Mouse (Mus musculus): ENCODE data around the gene Cytip. TPM values are rescaled to one million over a fixed set of nuclear protein-coding genes. Genes with fewer than 3 reads are reported as not detected.

Cytip gene
- polyA plus RNA-seq (2015; fragmentation: Nextera tagmentation; extraction: Ambion mirVana) = 0.35 TPM in 1 of 2 replicates, not detected in the other

DNA sequence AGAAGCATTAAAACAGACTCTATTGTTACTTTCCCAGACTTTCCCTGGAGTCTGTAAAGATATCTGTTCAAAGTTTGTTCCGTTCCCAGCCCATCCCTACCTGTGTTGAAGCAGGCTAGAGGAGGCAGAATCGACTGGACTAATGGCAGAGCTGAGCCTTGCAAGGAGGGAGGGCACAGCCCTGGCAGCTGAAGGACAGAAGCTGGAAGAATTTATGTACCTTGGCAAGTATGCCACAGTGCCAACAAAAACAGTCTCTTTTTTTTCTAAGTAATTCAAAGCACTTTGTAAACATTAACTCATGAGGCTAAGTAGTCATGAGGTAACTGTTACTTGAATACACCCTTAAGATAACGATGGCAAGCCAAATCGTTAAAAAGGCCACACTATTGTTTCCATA is at the start of gene Cytip:
Gene Cytip (minus strand): TSS at position 187 of the 400 bp plus-strand sequence.
- Histone ChIP-seq H3K9ac (no peak within 1 kb of the TSS), H3K36me3 (no peaks in the 10 kb centered on the region), H3K9me3 (no peaks in the 10 kb centered on the region), H3K27ac (no peak within 1 kb of the TSS), H3K27me3 (no peaks in the 10 kb centered on the region), H3K4me2 (no peak within 1 kb of the TSS), H3K4me1 (replicated peaks) (no peaks in the 10 kb centered on the region), H3K4me3 (no peak within 1 kb of the TSS)
- no peak for ATAC-seq (ENCODE audit: low FRiP score)
- WGBS = 74% methylated on average over 4 of the region's 4 CpGs

DNA sequence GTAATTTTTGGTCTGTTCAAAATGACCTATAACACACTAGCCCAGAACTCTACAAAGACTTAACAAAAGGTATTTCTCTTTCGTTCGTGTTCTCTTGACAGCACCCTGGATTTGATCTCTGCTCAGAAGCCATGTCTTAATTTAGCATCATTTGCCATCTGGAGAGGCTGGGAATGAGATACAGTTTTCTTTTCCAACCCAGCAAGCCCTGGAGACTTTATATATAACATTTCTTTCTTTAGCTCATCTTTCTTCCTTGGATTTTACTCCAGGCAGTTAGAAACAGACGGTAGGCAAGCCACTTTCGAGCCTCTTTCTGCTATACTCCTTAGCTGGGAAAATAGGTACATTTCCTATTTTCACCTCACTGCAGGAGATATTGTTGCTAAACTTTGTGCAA is 45.3 kb upstream of the Cytip start:
- ATAC-seq (ENCODE audit: low FRiP score) = no peak
- Histone ChIP-seq H3K9ac (no peak overlapping the region), H3K27me3 (no peaks in the 10 kb centered on the region), H3K4me2 (no peak overlapping the region), H3K36me3 (no peaks in the 10 kb centered on the region), H3K27ac (no peak overlapping the region), H3K4me1 (replicated peaks) (no peaks in the 10 kb centered on the region), H3K4me3 (no peak overlapping the region), H3K9me3 (no peaks in the 10 kb centered on the region)
- WGBS = 91% methylated on average over 4 of the region's 4 CpGs

DNA sequence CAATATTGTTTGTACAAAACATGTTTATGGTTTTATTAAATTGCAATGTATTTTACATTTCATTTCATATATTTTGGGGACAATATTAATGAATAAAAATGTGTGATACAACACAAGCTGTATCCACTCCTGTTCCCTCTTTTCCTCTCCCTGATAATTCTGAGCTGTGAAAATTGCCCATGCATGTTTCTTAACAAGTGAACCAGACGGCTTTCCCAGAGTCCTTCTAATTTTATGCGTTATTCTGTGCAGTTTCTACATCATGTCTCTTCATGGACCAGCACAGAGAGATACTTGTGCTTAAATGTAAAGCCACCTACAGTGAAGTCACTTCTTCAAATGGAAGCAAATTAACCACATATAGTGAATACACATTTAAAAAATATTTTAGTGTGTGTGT is 42.2 kb upstream of the Cytip start:
- H3K27ac ChIP-seq = no peak overlapping the region
- no peaks in the 10 kb centered on the region for H3K9me3 ChIP-seq
- no peak overlapping the region for H3K4me3 ChIP-seq
- 80% methylated on average over 2 of the region's 2 CpGs for WGBS
- H3K4me2 ChIP-seq = no peak overlapping the region
- H3K36me3 ChIP-seq = no peaks in the 10 kb centered on the region
- H3K9ac ChIP-seq = no peak overlapping the region
- no peaks in the 10 kb centered on the region for H3K27me3 ChIP-seq
- no peaks in the 10 kb centered on the region for H3K4me1 ChIP-seq (replicated peaks)
- ATAC-seq (ENCODE audit: low FRiP score) = no peak

DNA sequence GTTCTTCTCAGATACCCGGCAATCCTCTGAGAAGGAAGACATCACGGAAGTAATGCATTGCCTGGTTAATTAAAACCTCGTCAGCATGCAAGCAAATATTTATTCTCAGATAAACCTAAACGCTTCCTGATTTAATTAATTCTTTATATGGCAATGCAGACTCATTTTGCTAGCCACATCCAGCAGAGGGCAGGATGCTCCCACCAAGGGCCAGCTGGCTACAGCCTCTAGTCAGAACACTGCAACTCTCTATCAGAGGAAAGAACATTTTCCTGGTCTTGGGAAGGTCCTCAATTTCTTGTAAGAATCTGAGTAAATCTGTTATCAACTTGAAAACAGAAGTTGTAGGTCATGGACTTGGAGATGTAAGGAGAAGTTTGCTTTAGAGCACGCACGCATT is 4.1 kb upstream of the Cytip start:
- H3K36me3 ChIP-seq = no peaks in the 10 kb centered on the region
- WGBS = 75% methylated on average over 6 of the region's 6 CpGs
- no peak overlapping the region for H3K4me3 ChIP-seq
- H3K9ac ChIP-seq = no peak overlapping the region
- no peaks in the 10 kb centered on the region for H3K9me3 ChIP-seq
- ATAC-seq (ENCODE audit: low FRiP score) = peak; percentile 74; the same call in 1 of the 2 replicates
- H3K4me2 ChIP-seq = no peak overlapping the region
- no peaks in the 10 kb centered on the region for H3K4me1 ChIP-seq (replicated peaks)
- no peak overlapping the region for H3K27ac ChIP-seq
- no peaks in the 10 kb centered on the region for H3K27me3 ChIP-seq

DNA sequence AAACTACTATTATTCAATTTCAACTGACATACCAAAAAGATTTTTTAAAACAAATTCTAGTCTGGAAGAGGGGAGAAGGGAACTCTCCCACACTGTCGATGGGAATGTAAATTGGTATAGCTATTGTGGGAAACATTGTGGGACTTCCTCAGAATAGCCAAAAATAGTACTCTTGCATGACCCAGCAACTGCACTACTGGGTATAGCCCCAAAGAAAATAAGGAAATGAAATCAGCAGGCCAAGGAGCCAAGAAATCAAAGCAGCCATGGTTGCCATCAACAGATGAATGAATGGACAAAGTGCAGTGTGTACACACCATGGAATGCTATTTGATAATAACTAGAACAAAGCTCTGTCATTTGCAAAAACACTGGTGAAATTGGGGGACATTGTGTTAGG is 1.5 kb upstream of the Cytip start:
- H3K9me3 ChIP-seq = no peaks in the 10 kb centered on the region
- H3K27me3 ChIP-seq = no peaks in the 10 kb centered on the region
- no peak overlapping the region for H3K9ac ChIP-seq
- WGBS = 85% methylated on average over 1 of the region's 1 CpGs
- H3K4me3 ChIP-seq = no peak overlapping the region
- H3K4me1 ChIP-seq (replicated peaks) = no peaks in the 10 kb centered on the region
- H3K27ac ChIP-seq = no peak overlapping the region
- H3K4me2 ChIP-seq = no peak overlapping the region
- no peaks in the 10 kb centered on the region for H3K36me3 ChIP-seq
- ATAC-seq (ENCODE audit: low FRiP score) = no peak

DNA sequence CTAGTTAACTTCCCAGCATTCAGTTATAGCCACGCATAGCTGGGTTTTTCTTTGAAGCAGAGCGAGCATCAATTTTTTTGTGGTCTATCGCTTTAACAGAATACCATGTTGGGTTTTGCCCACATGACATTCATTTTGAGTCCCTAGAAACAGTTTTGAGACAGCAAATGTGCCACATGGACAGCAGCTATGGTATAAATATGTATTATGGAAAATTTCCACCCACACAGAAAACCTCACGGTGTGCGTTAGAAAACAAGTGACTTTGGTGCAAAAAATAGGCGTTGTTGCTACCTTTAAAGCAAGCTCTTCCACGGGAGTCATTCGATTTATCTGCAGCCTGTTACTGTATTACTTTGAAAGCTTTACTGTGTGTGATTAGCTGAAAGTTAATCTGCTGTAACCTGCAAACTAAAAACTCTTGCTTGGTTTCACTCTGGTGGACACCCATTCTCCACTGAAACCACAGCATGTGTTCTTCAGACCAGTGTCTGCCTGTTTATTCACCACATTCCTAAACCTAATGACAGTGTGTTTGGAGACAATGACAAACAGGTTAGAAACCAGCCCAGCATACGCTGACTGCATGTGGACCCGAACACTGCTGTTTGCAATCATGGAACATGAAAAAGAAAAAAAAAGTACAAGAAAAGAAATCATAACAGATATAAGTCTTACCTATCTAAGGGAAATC is 763 bp downstream of the Cytip start:
- H3K27ac ChIP-seq = no peak overlapping the region
- H3K27me3 ChIP-seq = no peaks in the 10 kb centered on the region
- H3K4me3 ChIP-seq = no peak overlapping the region
- H3K9me3 ChIP-seq = no peaks in the 10 kb centered on the region
- WGBS = 91% methylated on average over 10 of the region's 10 CpGs
- no peak overlapping the region for H3K9ac ChIP-seq
- H3K4me1 ChIP-seq (replicated peaks) = no peaks in the 10 kb centered on the region
- no peaks in the 10 kb centered on the region for H3K36me3 ChIP-seq
- ATAC-seq (ENCODE audit: low FRiP score) = no peak
- H3K4me2 ChIP-seq = no peak overlapping the region

DNA sequence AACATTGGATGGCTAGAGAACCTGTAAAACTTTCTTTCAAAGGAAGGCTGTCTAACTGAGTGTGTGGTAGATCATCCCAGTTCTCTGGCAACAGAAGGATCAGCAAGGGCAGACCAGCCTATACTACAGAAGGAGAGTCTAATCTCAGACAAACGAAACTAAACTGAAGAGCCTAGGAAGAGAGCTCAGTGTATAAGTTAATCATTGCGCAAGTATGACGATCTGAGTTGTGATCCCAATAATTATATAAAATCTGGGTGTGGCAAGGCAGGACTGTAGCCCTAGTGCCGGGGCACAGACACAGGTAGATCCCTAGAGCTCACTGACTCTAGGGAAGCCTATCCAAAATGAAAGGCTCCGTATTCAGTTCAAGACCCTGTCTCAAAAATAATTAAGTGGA is 3.2 kb downstream of the Cytip start:
- no peaks in the 10 kb centered on the region for H3K9me3 ChIP-seq
- H3K27ac ChIP-seq = no peak overlapping the region
- ATAC-seq (ENCODE audit: low FRiP score) = no peak
- H3K4me2 ChIP-seq = no peak overlapping the region
- H3K9ac ChIP-seq = no peak overlapping the region
- no peaks in the 10 kb centered on the region for H3K36me3 ChIP-seq
- WGBS = 94% methylated on average over 5 of the region's 5 CpGs
- no peaks in the 10 kb centered on the region for H3K27me3 ChIP-seq
- no peak overlapping the region for H3K4me3 ChIP-seq
- H3K4me1 ChIP-seq (replicated peaks) = no peaks in the 10 kb centered on the region

DNA sequence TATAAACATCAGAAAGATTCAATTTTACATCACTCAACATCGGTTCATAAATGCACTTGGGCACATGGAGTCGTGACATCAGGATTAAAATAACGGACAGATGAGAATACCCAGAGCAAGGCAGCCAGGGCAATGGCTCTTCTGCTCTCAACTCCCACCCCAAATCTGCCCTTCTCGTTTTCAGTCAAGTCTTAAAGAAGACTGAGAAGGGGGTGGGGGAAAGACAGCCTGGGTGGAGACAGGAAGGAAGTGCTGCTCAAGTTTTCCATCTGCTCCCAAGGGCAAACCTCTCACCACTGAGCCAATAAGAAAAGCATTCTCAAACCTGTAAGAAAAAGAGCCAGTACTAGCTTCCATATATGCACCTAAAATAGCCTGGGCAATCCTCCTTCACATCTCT is 5.8 kb downstream of the Cytip start:
- ATAC-seq (ENCODE audit: low FRiP score) = no peak
- Histone ChIP-seq H3K9me3 (no peaks in the 10 kb centered on the region), H3K27me3 (no peaks in the 10 kb centered on the region), H3K4me2 (no peak overlapping the region), H3K36me3 (no peaks in the 10 kb centered on the region), H3K4me3 (no peak overlapping the region), H3K4me1 (replicated peaks) (no peaks in the 10 kb centered on the region), H3K9ac (no peak overlapping the region), H3K27ac (no peak overlapping the region)
- WGBS = 79% methylated on average over 4 of the region's 4 CpGs

DNA sequence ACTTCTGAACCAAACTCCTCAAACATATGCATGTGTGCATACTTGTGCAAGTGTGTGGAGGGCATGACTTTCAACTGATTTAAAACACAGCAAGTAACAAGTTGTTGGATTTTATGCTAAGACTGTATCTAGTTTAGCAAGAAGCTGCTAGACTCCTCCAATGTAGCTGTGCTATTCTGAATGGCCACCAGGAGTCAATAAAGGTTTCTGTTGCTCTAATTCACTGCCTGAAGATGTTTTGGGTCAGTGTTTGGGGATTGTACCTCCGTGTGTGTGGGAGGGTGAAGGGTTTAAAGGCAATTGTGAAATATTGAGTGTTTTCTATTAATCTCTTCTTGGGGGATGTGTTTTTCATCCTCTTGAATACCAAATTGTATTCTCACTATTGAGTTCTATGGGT is 6.4 kb downstream of the Cytip start:
- ATAC-seq (ENCODE audit: low FRiP score) = no peak
- Histone ChIP-seq H3K4me3 (no peak overlapping the region), H3K4me2 (no peak overlapping the region), H3K36me3 (no peaks in the 10 kb centered on the region), H3K4me1 (replicated peaks) (no peaks in the 10 kb centered on the region), H3K9me3 (no peaks in the 10 kb centered on the region), H3K27ac (no peak overlapping the region), H3K27me3 (no peaks in the 10 kb centered on the region), H3K9ac (no peak overlapping the region)
- 51% methylated on average over 1 of the region's 1 CpGs for WGBS

DNA sequence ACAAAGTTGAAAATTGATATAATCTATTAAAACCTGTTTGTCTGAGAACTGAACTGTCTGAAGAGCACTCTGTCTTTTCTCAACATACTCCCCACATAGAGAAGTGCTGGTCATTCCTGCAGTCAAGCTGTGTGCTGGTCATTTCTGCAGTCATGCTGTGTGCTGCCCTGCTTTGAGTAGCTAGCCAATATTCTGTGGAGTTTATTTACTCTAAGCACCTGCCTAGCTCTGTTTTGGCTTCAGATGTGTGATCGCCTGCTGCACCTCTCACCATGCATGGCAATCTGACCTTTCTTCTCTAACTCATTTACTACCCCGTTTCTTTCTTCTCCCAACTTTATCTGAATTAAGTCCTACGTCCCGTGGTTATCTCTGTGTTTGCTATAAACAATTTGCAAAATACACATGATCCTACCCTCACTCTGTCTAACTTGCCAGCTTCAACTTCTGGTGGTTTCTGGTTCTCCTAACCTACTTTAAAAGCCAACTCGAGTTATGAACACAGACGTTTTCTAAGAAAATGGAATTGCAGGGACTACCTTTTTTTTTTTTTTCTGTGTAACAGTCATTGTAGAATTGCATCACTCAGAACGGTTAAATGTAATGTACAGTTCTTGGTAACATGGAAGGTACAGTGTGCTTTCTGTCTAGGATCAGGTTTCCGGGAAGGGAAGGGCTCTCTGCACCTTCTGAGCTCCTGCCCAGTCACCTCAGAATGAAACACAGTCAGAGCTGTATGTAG is 7.9 kb downstream of the Cytip start:
- no peak overlapping the region for H3K9ac ChIP-seq
- ATAC-seq (ENCODE audit: low FRiP score) = no peak
- 87% methylated on average over 8 of the region's 8 CpGs for WGBS
- no peaks in the 10 kb centered on the region for H3K9me3 ChIP-seq
- no peaks in the 10 kb centered on the region for H3K36me3 ChIP-seq
- H3K4me3 ChIP-seq = no peak overlapping the region
- H3K27ac ChIP-seq = no peak overlapping the region
- H3K4me2 ChIP-seq = no peak overlapping the region
- no peaks in the 10 kb centered on the region for H3K4me1 ChIP-seq (replicated peaks)
- H3K27me3 ChIP-seq = no peaks in the 10 kb centered on the region

DNA sequence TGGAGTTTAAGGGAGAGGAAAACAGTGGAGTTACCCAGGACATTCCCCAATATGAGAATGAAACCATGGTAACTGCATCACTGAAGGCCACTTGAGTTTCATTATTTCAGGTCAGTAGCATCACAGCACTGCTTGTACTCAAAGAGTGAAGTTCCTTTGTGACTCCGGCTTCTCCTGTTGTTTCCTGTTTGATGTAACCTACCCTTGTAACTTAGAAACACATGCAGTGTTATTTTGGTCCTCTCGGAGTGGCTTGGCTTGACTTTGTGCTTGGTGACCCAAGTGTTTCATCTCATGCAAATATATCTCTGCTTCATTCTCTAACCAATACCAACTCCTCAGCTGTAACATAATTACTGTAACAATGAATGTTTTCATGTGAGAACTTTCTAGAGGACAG is 11.1 kb downstream of the Cytip start:
- ATAC-seq (ENCODE audit: low FRiP score) = no peak
- Histone ChIP-seq H3K27me3 (no peaks in the 10 kb centered on the region), H3K9ac (no peak overlapping the region), H3K27ac (no peak overlapping the region), H3K36me3 (no peaks in the 10 kb centered on the region), H3K4me3 (no peak overlapping the region), H3K4me1 (replicated peaks) (no peaks in the 10 kb centered on the region), H3K4me2 (no peak overlapping the region), H3K9me3 (no peaks in the 10 kb centered on the region)
- 50% methylated on average over 2 of the region's 2 CpGs for WGBS

DNA sequence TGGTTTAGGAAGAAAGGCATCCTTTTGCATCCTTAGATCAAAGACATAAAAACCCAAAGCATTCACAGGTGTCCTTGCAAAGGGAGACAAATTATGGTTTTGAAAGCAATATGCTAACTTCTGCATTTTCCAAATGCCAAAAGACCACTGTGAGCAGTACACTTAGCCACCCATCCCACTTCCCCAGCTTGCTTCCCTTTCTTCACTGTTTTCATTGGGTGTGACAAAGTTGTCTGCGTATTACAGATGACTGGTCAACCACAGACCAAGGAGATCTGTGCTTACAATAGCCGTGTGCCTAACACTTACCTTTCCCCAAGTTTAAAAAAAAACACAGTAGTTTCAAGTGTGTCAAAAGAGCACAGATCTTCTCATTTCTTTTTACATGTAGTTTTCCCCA is 11.7 kb downstream of the Cytip start:
- 88% methylated on average over 2 of the region's 2 CpGs for WGBS
- no peaks in the 10 kb centered on the region for H3K4me1 ChIP-seq (replicated peaks)

DNA sequence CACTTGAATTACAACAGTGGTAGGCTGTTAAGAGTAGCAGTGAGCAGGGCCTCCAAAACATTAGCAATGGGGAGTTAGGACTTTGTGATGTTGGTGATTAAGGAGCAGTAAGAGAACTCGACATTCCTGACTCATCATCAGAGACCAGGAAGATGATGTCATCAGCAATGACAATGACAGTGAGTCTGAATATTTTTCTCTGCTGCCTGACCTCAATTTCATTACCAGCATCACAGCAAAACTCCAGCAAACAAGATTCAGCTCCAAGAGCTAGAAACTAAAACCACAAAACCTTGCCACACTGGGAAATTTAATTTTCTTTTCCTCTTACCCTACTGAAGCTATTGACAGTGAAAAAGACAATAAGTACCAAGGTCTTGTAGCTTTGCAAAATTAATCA is 14.6 kb downstream of the Cytip start:
- H3K4me3 ChIP-seq = no peak overlapping the region
- no peak overlapping the region for H3K27ac ChIP-seq
- ATAC-seq (ENCODE audit: low FRiP score) = no peak
- H3K9me3 ChIP-seq = no peaks in the 10 kb centered on the region
- H3K4me2 ChIP-seq = no peak overlapping the region
- no peaks in the 10 kb centered on the region for H3K36me3 ChIP-seq
- no peaks in the 10 kb centered on the region for H3K27me3 ChIP-seq
- H3K4me1 ChIP-seq (replicated peaks) = no peaks in the 10 kb centered on the region
- H3K9ac ChIP-seq = no peak overlapping the region
- WGBS = 79% methylated on average over 1 of the region's 1 CpGs

More for the DNA sequence above, 11.7 kb downstream of the Cytip start:
- no peak overlapping the region for H3K4me3 ChIP-seq
- H3K27me3 ChIP-seq = no peaks in the 10 kb centered on the region
- H3K9ac ChIP-seq = no peak overlapping the region
- H3K36me3 ChIP-seq = no peaks in the 10 kb centered on the region
- no peaks in the 10 kb centered on the region for H3K9me3 ChIP-seq
- no peak for ATAC-seq (ENCODE audit: low FRiP score)
- no peak overlapping the region for H3K4me2 ChIP-seq
- H3K27ac ChIP-seq = no peak overlapping the region

Measured in hindbrain, embryonic 13.5 days (tissue).